Mouse (Mus musculus): Measurements from ENCODE around the gene Srebf1.

DNA sequence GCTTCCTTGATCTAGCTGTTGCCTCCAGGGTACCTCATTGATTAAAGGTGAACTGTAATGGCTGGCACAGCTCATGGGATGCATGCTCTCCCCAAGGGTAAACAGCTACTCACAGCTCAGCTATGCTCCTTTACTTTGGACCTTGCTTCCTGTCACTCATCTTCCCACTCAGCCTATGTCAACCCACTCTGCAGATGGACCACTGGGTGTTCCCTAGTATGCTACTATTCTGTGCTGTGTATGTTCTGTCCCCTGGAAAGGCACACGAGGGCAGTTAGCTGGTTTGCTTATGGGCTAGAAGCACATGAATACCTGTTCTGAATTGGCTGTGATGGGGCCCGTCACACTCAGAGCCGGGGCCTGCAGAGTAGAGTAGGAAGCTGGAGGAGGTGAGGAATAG, 38.4 kb upstream of the Srebf1 start:
- TF ChIP-seq CTCF (IDR thresholded peaks at IDR 0.05; ENCODE audit: extremely low read depth, insufficient read depth, low read length) (no peak), POLR2A (IDR thresholded peaks at IDR 0.05; ENCODE audit: extremely low read depth, insufficient read depth, low read length) (no peak)

All from cortical plate, adult 2 months (tissue).